ENCODE assay signal across 9 mouse cellular contexts in the genomic region with DNA sequence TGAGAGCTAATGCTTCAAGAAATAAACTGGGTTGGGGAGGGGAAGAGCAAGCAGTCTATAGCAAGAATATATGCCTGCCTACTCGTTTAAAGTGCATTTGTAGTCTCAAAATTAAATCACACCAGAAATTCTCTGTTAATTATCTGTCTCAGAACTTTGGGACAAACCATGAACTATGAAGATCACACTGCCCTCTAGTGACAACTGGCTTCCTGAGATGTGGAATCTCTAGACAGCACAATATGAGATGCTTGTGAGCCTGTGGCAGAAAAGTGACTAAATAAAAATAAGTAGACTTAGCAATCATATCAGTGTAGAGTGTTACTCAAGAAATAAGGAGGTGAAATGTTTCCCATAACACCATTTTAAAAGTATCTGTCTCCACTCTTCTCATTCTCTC. TPM values are rescaled to one million over a fixed set of nuclear protein-coding genes. Genes with fewer than 3 reads are reported as not detected.
DNase-seq lines count a peak whose midpoint lies in the region; ATAC-seq and TF ChIP-seq lines count a peak whose summit lies in the region.
"Had no signal": no experiment of that assay in that cellular context is flagged by ENCODE, and none has a peak within 500 bp of the region (broad histone marks: within the 10 kb centered on the region; RNA-seq: fewer than 3 reads in every experiment).

No protein-coding gene starts in this region.

- no peak overlapping the region for H3K27ac ChIP-seq in kidney, adult 2 months (ENCODE audit: insufficient read depth, low read depth, low read length)
- no peak overlapping the region for H3K27ac ChIP-seq in kidney, postnatal 0 days
- H3K27ac ChIP-seq: embryonic facial prominence, embryonic 12.5 days; limb, embryonic 13.5 days had no signal

- peak; percentile 22; the same call in 1 of the 2 replicates for TF ChIP-seq CTCF in kidney, adult 2 months (conservative IDR thresholded peaks at IDR 0.05; ENCODE audit: insufficient read depth, insufficient read length, low read depth, low read length)
- TF ChIP-seq CTCF in kidney, postnatal 0 days (IDR thresholded peaks at IDR 0.05; ENCODE audit: low read depth) = peak; percentile 79

- no peak overlapping the region for H3K4me2 ChIP-seq in kidney, postnatal 0 days (ENCODE audit: low read length)
- H3K4me2 ChIP-seq: embryonic facial prominence, embryonic 12.5 days; limb, embryonic 13.5 days had no signal

- no peak overlapping the region for H3K9ac ChIP-seq in kidney, postnatal 0 days (ENCODE audit: low read depth, low read length)
- H3K9ac ChIP-seq: embryonic facial prominence, embryonic 12.5 days; limb, embryonic 13.5 days had no signal

- no peaks in the 10 kb centered on the region for H3K9me3 ChIP-seq in kidney, postnatal 0 days (replicated peaks; ENCODE audit: low read length)
- H3K9me3 ChIP-seq: embryonic facial prominence, embryonic 12.5 days; limb, embryonic 13.5 days had no signal

- 2% methylated on average over 1 of the region's 1 CpGs for WGBS in kidney, adult 2 months
- WGBS in kidney, postnatal 0 days = 3% methylated on average over 1 of the region's 1 CpGs

- TF ChIP-seq POLR2A in kidney, adult 2 months (IDR thresholded peaks at IDR 0.05; ENCODE audit: low read depth, low read length) = no peak

- H3K4me3 ChIP-seq in kidney, adult 2 months (ENCODE audit: insufficient read depth, low read depth, low read length) = no peak overlapping the region
- no peak overlapping the region for H3K4me3 ChIP-seq in kidney, postnatal 0 days (replicated peaks; ENCODE audit: low read depth, low read length)
- H3K4me3 ChIP-seq: embryonic facial prominence, embryonic 12.5 days; limb, embryonic 13.5 days had no signal

- no peaks in the 10 kb centered on the region for H3K27me3 ChIP-seq in kidney, adult 2 months (replicated peaks; ENCODE audit: control insufficient read depth, insufficient read depth, low read length)
- H3K27me3 ChIP-seq in kidney, postnatal 0 days (ENCODE audit: insufficient read depth, low read length) = no peaks in the 10 kb centered on the region
- H3K27me3 ChIP-seq: embryonic facial prominence, embryonic 12.5 days; limb, embryonic 13.5 days had no signal

- no peaks in the 10 kb centered on the region; the same call in 1 of the 2 replicates for H3K36me3 ChIP-seq in kidney, adult 2 months (ENCODE audit: control insufficient read depth, insufficient read depth, low read length)
- no peaks in the 10 kb centered on the region for H3K36me3 ChIP-seq in kidney, postnatal 0 days (ENCODE audit: insufficient read depth, low read length)
- H3K36me3 ChIP-seq: embryonic facial prominence, embryonic 12.5 days; limb, embryonic 13.5 days had no signal

- peak; percentile 59 for DNase-seq in kidney, adult 2 months
- no peak for DNase-seq in kidney, adult 11 months
- peak; percentile 34 for DNase-seq in Muller cell, postnatal 12 days (ENCODE audit: inconsistent ontology term)
- DNase-seq in embryo, embryonic 10 days (ENCODE audit: low spot score) = peak; percentile 76
- peak; percentile 73 for DNase-seq in kidney, postnatal 0 days (ENCODE audit: low spot score)
- peak; percentile 56 for DNase-seq in lung, postnatal 14 days

- no peak for ATAC-seq in kidney, postnatal 0 days (replicated peaks; ENCODE audit: low FRiP score, low read depth)
- no peak for ATAC-seq in erythroblast, adult 5-6 weeks (replicated peaks; ENCODE audit: low FRiP score, poor library complexity, severe bottlenecking)

- H3K4me1 ChIP-seq in kidney, adult 2 months (ENCODE audit: control insufficient read depth, insufficient read depth, low read length) = no peaks in the 10 kb centered on the region
- no peaks in the 10 kb centered on the region for H3K4me1 ChIP-seq in kidney, postnatal 0 days (replicated peaks; ENCODE audit: insufficient read depth, low read length)
- H3K4me1 ChIP-seq: embryonic facial prominence, embryonic 12.5 days; limb, embryonic 13.5 days had no signal

RNA-seq across cellular contexts. Expression of gene Nox4, which starts 31.3 kb away (rescaled TPM):
- 205 and 234 TPM in 2 replicates for polyA plus RNA-seq in kidney, adult 2 months (2012; rRNA removed)
- 9.8 and 13.1 TPM in 2 replicates for polyA plus RNA-seq in kidney, postnatal 0 days (2015; fragmentation: Nextera tagmentation; extraction: Ambion mirVana)
- total RNA-seq in erythroblast, adult 5-6 weeks (2015; ENCODE audit: low replicate concordance) = not detected in 2 replicates
- total RNA-seq in erythroblast, adult 5-6 weeks (2017; ENCODE audit: low replicate concordance) = not detected in 2 replicates

Comparison
In these comparisons a context has a peak if more than half of its experiments do, and no peak if none do; other contexts are left out.
1. RNA of gene Nox4, which starts 31.3 kb away (polyA plus RNA-seq): 205 to 234 TPM in kidney, adult 2 months; 9.8 to 13.1 TPM in kidney, postnatal 0 days; every median in the first group is over 10 times any median in the second.